Mouse (Mus musculus): ENCODE results near the gene Ascc3. TPM values are rescaled to one million over a fixed set of nuclear protein-coding genes. Genes with fewer than 3 reads are reported as not detected.

Gene Ascc3
- total RNA-seq, 2 experiments from 2014 or later: 23.4 to 26.9 TPM

- no peak for DNase-seq (ENCODE audit: low spot score in 2 of 2)
Observed at GRCm38 (mm10) chr10:50894170-50894991, 301.9 kb downstream of the Ascc3 start, which contains the start of gene Sim1. Gene Sim1, plus strand, starts transcription at chr10:50894754.

- DNase-seq (ENCODE audit: low spot score in 2 of 2): no peak
Observed at GRCm38 (mm10) chr10:50895091-50895790, 302.8 kb downstream of the Ascc3 start.

- no peak for DNase-seq (ENCODE audit: low spot score in 2 of 2)
Observed at GRCm38 (mm10) chr10:50895881-50896766, 303.7 kb downstream of the Ascc3 start.

- DNase-seq (ENCODE audit: low spot score in 2 of 2): no peak
Observed at GRCm38 (mm10) chr10:50896767-50897390, 304.4 kb downstream of the Ascc3 start.

GRCm38 (mm10) chr10:50897530-50898471 is 305.3 kb downstream of the Ascc3 start:
- no peak for DNase-seq (ENCODE audit: low spot score in 2 of 2)

GRCm38 (mm10) chr10:50898621-50899020 is 306.2 kb downstream of the Ascc3 start:
- no peak for DNase-seq (ENCODE audit: low spot score in 2 of 2)

GRCm38 (mm10) chr10:50899846-50900745 is 307.6 kb downstream of the Ascc3 start:
- no peak for DNase-seq (ENCODE audit: low spot score in 2 of 2)

All from layer of hippocampus, adult 18-20 months (tissue).